Mouse (Mus musculus) midbrain, embryonic 12.5 days (tissue): ENCODE measurements around the gene Gclc. TPM values are rescaled to one million over a fixed set of nuclear protein-coding genes. Genes with fewer than 3 reads are reported as not detected.
A peak's percentile ranks its signal among the peaks of the same experiment; 100 is the strongest.

Experiments
- ATAC-seq: fragments of 200-750 bp; cut with Nextera tagmentation; 2 replicates; pipeline ENCODE4 v1.8.0; 2017; ENCODE audit warnings: low read depth, moderate TSS enrichment, moderate library complexity; ENCODE audit not compliant: low FRiP score
- H3K27ac ChIP-seq: fragments of 300-500 bp; sonication (generic); replicated peaks from 2 replicates; pipeline ENCODE4 v1.5.1; 2016; ENCODE audit warnings: mild to moderate bottlenecking
- H3K27me3 ChIP-seq: fragments of 300-500 bp; sonication (generic); 2 replicates; pipeline ENCODE4 v1.6.1; 2016; ENCODE audit warnings: mild to moderate bottlenecking
- H3K36me3 ChIP-seq: fragments of 300-500 bp; sonication (generic); 2 replicates; pipeline ENCODE4 v1.6.1; 2016
- H3K4me1 ChIP-seq: fragments of 300-500 bp; sonication (generic); 2 replicates; pipeline ENCODE4 v1.6.1; 2016
- H3K4me2 ChIP-seq: fragments of 300-500 bp; sonication (generic); replicated peaks from 2 replicates; pipeline ENCODE4 v1.6.1; 2016; ENCODE audit warnings: mild to moderate bottlenecking, moderate library complexity
- H3K4me3 ChIP-seq: fragments of 300-500 bp; sonication (generic); 2 replicates; pipeline ENCODE4 v1.5.1; 2016; ENCODE audit warnings: mild to moderate bottlenecking
- H3K9ac ChIP-seq: fragments of 300-500 bp; sonication (generic); replicated peaks from 2 replicates; pipeline ENCODE4 v1.6.1; 2016; ENCODE audit warnings: mild to moderate bottlenecking, moderate library complexity
- H3K9me3 ChIP-seq: fragments of 300-500 bp; sonication (generic); 2 replicates; pipeline ENCODE4 v1.6.1; 2016; ENCODE audit warnings: mild to moderate bottlenecking
- WGBS: fragments of 180-500 bp; shearing (Covaris S2); methylation state at CpG from one replicate; pipeline ENCODE4 v1.1.7; 2016; 5-methylcytosine and 5-hydroxymethylcytosine counted together
- polyA plus RNA-seq: library from polyadenylated mRNA; unstranded; fragments of >200 nt; fragmentation: Nextera tagmentation; extraction: Ambion mirVana; gene quantifications from 2 replicates; pipeline ENCODE4 v1.2.1, GENCODE M21; 2016

The Gclc gene
- polyA plus RNA-seq, 1 experiment from 2014 or later: 19.3 TPM

GRCm38 (mm10) chr9:77789615-77790348 is 35.4 kb downstream of the Gclc start:
- Histone ChIP-seq H3K4me1 (peaks cover 4% of the 10 kb centered on the region; the same call in 1 of the 2 replicates), H3K27me3 (no peaks in the 10 kb centered on the region), H3K9me3 (no peaks in the 10 kb centered on the region), H3K27ac (no peak overlapping the region), H3K9ac (no peak overlapping the region), H3K4me3 (no peak overlapping the region), H3K4me2 (no peak overlapping the region), H3K36me3 (peaks cover 69% of the 10 kb centered on the region)
- 86% methylated on average over 12 of the region's 12 CpGs for WGBS
- peak; percentile 78; the same call in 1 of the 2 replicates for ATAC-seq

- Histone ChIP-seq H3K36me3 (peaks cover 32% of the 10 kb centered on the region), H3K27ac (no peak overlapping the region), H3K9ac (no peak overlapping the region), H3K9me3 (no peaks in the 10 kb centered on the region), H3K4me2 (no peak overlapping the region), H3K4me1 (peaks cover 4% of the 10 kb centered on the region; the same call in 1 of the 2 replicates), H3K4me3 (no peak overlapping the region), H3K27me3 (no peaks in the 10 kb centered on the region)
- WGBS: 42% methylated on average over 3 of the region's 3 CpGs
- no peak for ATAC-seq
Observed at GRCm38 (mm10) chr9:77793838-77794237, 39.5 kb downstream of the Gclc start.

- Histone ChIP-seq H3K4me1 (peaks cover 5% of the 10 kb centered on the region; the same call in 1 of the 2 replicates), H3K4me3 (no peak overlapping the region), H3K9me3 (no peaks in the 10 kb centered on the region), H3K27ac (no peak overlapping the region), H3K36me3 (no peaks in the 10 kb centered on the region), H3K4me2 (no peak overlapping the region), H3K27me3 (no peaks in the 10 kb centered on the region), H3K9ac (no peak overlapping the region)
- ATAC-seq: no peak
- WGBS: 59% methylated on average over 7 of the region's 7 CpGs
Observed at GRCm38 (mm10) chr9:77802461-77802860, 48.1 kb downstream of the Gclc start.

GRCm38 (mm10) chr9:77806426-77806825 is 52.1 kb downstream of the Gclc start:
- peak; percentile 51 for ATAC-seq
- H3K9me3 ChIP-seq: no peaks in the 10 kb centered on the region
- H3K4me1 ChIP-seq: peaks cover 5% of the 10 kb centered on the region; the same call in 1 of the 2 replicates
- H3K36me3 ChIP-seq: no peaks in the 10 kb centered on the region
- no peaks in the 10 kb centered on the region for H3K27me3 ChIP-seq
- H3K27ac ChIP-seq: no peak overlapping the region
- H3K4me3 ChIP-seq: peak overlapping the region; percentile 20; the same call in 1 of the 2 replicates
- H3K4me2 ChIP-seq: peak overlapping the region; percentile 43
- WGBS: 53% methylated on average over 3 of the region's 3 CpGs
- H3K9ac ChIP-seq: no peak overlapping the region

- Histone ChIP-seq H3K27ac (no peak overlapping the region), H3K36me3 (no peaks in the 10 kb centered on the region), H3K4me3 (peak overlapping the region; percentile 20; the same call in 1 of the 2 replicates), H3K27me3 (no peaks in the 10 kb centered on the region), H3K4me1 (peaks cover 5% of the 10 kb centered on the region; the same call in 1 of the 2 replicates), H3K9ac (no peak overlapping the region), H3K4me2 (peak overlapping the region; percentile 43), H3K9me3 (no peaks in the 10 kb centered on the region)
- ATAC-seq: peak; percentile 78
- WGBS: 26% methylated on average over 12 of the region's 12 CpGs
Observed at GRCm38 (mm10) chr9:77806842-77807668, 52.7 kb downstream of the Gclc start.

GRCm38 (mm10) chr9:77808481-77808880 is 54.1 kb downstream of the Gclc start:
- no peaks in the 10 kb centered on the region for H3K36me3 ChIP-seq
- no peak overlapping the region for H3K4me3 ChIP-seq
- 86% methylated on average over 6 of the region's 6 CpGs for WGBS
- no peak for ATAC-seq
- H3K9me3 ChIP-seq: no peaks in the 10 kb centered on the region
- H3K4me2 ChIP-seq: no peak overlapping the region
- no peak overlapping the region for H3K27ac ChIP-seq
- no peak overlapping the region for H3K9ac ChIP-seq
- peaks cover 5% of the 10 kb centered on the region; the same call in 1 of the 2 replicates for H3K4me1 ChIP-seq
- no peaks in the 10 kb centered on the region for H3K27me3 ChIP-seq

- WGBS: 65% methylated on average over 7 of the region's 7 CpGs
- Histone ChIP-seq H3K4me2 (no peak overlapping the region), H3K4me1 (no peaks in the 10 kb centered on the region), H3K9ac (no peak overlapping the region), H3K27ac (no peak overlapping the region), H3K9me3 (no peaks in the 10 kb centered on the region), H3K4me3 (no peak overlapping the region), H3K36me3 (no peaks in the 10 kb centered on the region), H3K27me3 (no peaks in the 10 kb centered on the region)
- no peak for ATAC-seq
Observed at GRCm38 (mm10) chr9:77818858-77819257, 64.5 kb downstream of the Gclc start.

- Histone ChIP-seq H3K4me3 (no peak overlapping the region), H3K9ac (no peak overlapping the region), H3K9me3 (no peaks in the 10 kb centered on the region), H3K4me1 (no peaks in the 10 kb centered on the region), H3K27me3 (no peaks in the 10 kb centered on the region), H3K27ac (no peak overlapping the region), H3K36me3 (no peaks in the 10 kb centered on the region), H3K4me2 (no peak overlapping the region)
- no peak for ATAC-seq
- WGBS: 77% methylated on average over 2 of the region's 2 CpGs
Observed at GRCm38 (mm10) chr9:77819318-77819717, 65.0 kb downstream of the Gclc start.

GRCm38 (mm10) chr9:77820836-77821235 is 66.5 kb downstream of the Gclc start:
- Histone ChIP-seq H3K4me2 (no peak overlapping the region), H3K9me3 (no peaks in the 10 kb centered on the region), H3K27me3 (no peaks in the 10 kb centered on the region), H3K4me1 (peaks cover 5% of the 10 kb centered on the region; the same call in 1 of the 2 replicates), H3K4me3 (no peak overlapping the region), H3K9ac (no peak overlapping the region), H3K36me3 (no peaks in the 10 kb centered on the region), H3K27ac (no peak overlapping the region)
- no peak for ATAC-seq
- WGBS: 69% methylated on average over 4 of the region's 4 CpGs

- 21% methylated on average over 7 of the region's 7 CpGs for WGBS
- Histone ChIP-seq H3K9me3 (no peaks in the 10 kb centered on the region), H3K27me3 (no peaks in the 10 kb centered on the region), H3K4me3 (no peak overlapping the region), H3K9ac (no peak overlapping the region), H3K4me2 (no peak overlapping the region), H3K36me3 (no peaks in the 10 kb centered on the region), H3K4me1 (peaks cover 5% of the 10 kb centered on the region; the same call in 1 of the 2 replicates), H3K27ac (no peak overlapping the region)
- peak; percentile 19; the same call in 1 of the 2 replicates for ATAC-seq
Observed at GRCm38 (mm10) chr9:77825380-77825961, 71.1 kb downstream of the Gclc start.

- no peak overlapping the region for H3K4me2 ChIP-seq
- H3K27me3 ChIP-seq: no peaks in the 10 kb centered on the region
- 37% methylated on average over 4 of the region's 4 CpGs for WGBS
- no peak overlapping the region for H3K4me3 ChIP-seq
- H3K9ac ChIP-seq: no peak overlapping the region
- ATAC-seq: no peak
- H3K9me3 ChIP-seq: no peaks in the 10 kb centered on the region
- H3K36me3 ChIP-seq: no peaks in the 10 kb centered on the region
- peaks cover 5% of the 10 kb centered on the region; the same call in 1 of the 2 replicates for H3K4me1 ChIP-seq
- H3K27ac ChIP-seq: no peak overlapping the region
Observed at GRCm38 (mm10) chr9:77826237-77826636, 71.9 kb downstream of the Gclc start.
